Mouse (Mus musculus): ENCODE data around the gene Btg1.

DNA sequence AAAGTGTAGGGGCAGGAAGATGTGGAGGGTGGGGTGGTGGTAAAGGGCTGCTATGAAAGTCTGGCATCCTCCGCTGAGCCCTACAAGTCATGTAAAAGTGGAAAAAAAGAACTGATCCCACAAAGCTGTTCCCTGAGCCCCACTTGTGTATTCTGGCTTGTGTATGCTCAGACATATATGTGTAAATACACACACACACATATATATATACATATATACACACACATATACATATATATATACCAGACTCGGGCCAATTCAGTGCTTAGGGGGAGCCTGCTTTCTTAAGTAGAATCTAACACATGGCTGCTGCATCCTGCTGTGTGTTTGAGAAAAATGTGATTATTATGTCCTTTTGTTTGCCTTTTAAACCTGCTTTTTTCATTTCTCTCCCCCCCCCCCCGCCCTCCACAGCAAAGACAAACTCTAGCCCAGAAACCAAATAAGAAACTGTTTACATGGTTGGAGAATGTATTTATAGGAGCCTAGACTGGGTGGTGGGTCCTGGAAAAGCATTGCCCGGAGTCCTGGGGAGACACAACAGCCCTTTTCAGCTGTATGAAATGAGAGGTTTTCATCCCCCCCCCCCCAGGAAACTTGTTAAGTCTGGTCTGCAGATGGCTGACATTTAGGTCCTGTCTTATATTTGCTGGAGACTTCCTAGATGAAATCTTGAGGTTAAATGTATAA, 30.5 kb upstream of the Btg1 start:
- no peak for TF ChIP-seq CTCF (IDR thresholded peaks at IDR 0.05; ENCODE audit: low read depth)
- no peak for TF ChIP-seq EP300 (IDR thresholded peaks at IDR 0.05; ENCODE audit: low read depth)

Measured in liver, postnatal 0 days (tissue).